Mouse (Mus musculus) heart, postnatal 36 days (tissue): Measurements from ENCODE around the gene Rsu1. TPM values are rescaled to one million over a fixed set of nuclear protein-coding genes. Genes with fewer than 3 reads are reported as not detected.

Source experiments
- DNase-seq, 2 experiments: peaks; one replicate each; pipeline ENCODE4 v3.0.0; 2021 to 2022
- intact Hi-C: fragments of 180-260 bp; cut with DNase I; formaldehyde crosslinking; loops from one replicate; pipeline ENCODE4 v1.15.1; 2025
- total RNA-seq, 2 experiments: library from RNA; stranded (reverse); gene quantifications; 2 replicates each; pipeline ENCODE4 v1.2.3; 2021

Gene Rsu1
- total RNA-seq, 2 experiments from 2014 or later: 52.3 to 56.0 TPM

DNA sequence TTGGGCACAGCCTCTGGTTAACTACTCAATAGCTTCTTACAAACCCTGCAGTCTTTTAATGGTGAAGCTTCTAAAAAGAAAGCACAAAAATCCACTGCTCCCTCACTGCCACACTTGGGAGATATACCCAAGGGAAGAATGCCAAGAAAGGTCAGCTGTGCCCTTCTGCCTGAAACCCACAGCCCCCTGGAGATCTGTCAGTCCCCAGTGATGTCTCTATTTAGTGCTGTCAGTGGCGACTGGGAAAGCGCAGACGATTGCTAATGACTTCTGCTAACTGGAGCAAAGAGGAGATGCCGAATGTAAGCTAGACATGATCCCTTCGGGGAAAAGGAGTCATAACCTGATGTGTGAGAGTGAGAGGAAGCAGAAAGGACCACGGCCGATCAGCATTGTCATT is 96.8 kb downstream of the Rsu1 start:
- no peak for DNase-seq
- intact Hi-C loops: no loop called here

DNA sequence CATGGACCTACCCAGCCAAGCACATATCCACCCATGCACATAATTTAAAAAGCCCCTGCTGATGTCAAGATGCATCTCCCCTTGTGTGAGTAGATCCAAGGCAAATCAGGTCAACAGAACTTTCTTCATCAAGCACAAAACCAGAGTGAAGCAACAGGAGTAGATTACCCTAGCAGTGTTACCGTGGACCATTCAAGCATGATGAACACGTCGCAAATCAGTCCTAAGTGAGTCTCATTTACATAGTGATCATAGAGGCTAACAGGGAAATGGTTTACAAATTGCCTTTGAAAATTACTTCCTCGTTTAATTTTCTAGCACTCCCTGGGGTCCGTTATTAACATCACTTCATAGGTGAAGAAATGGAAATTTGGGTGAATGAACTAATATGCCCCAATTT is 100.6 kb downstream of the Rsu1 start:
- DNase-seq: no peak
- intact Hi-C loops: no loop called here

DNA sequence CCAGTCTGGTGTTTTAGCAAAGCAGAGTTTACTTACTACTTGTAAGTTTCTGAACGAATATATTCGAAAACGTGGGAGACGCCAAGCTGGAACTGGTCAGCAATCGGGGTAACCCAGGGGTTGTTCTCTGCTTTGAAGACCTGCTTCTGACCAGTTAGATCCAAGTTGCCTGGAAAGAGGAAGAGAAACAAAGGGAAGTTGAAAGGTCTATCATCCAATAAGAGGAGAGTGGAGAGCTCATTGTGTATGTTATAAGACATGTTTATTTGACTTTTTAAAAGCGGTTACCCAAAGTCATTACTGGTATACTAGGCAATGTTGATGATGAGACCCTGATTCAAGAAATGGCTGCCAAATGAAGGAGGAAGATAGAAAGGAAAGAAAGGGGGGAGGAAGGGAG is 101.3 kb downstream of the Rsu1 start:
- intact Hi-C loops: no loop called here
- DNase-seq: no peak

DNA sequence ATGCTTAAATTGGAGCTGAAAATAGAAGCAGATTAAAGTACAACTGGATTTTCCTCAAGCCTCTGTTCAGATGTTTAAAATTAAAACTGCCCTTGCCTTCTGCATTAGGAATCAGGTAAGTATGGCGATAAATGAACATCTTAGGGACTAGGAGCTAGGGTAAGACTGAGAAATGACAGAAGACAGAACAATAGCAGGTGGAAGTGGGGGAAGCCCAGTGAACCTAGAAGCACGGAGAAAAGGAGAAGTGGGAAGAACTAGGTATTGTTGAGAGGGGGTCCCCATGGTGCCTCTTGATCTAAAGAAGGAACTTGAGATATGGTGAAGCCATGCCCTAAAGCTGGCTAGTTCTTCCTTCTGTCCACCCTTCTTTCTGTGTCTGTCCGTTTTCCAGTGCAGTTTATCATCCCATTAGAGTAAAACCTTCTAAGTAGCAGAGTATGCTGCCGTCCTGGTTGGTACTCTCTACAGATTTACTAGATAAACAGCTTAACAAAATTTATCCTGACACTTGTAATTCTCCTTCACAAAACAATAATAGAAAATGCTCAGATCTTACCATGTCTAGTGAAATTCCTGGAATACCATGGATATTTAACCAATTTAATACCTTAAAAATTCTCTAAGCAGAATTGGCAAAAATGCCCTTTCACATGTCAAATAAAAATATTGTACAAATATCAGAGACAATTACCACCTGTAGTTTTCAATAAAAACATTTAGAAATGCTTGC is 101.9 kb downstream of the Rsu1 start:
- intact Hi-C loops: no loop called here

DNA sequence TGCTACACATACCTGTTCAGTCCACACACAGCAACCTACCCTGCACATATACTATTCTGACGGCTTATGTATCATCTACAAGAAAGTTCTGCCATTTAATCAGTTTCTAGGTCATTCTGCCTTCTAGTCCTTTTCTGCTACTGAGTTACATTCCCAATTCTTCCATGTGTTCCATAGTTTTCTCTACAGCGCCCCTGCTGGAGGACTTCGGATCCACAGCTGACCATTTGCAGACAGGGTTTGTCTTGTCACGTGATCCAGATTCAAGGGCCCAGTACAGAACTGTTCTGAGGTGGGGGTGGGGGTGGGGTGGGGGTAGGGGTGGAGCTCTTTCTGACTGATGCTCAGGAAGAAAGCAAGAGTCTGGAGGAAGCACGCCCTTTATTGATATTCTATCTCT is 102.5 kb downstream of the Rsu1 start:
- intact Hi-C loops: no loop called here
- peak; percentile 21 to 41 for DNase-seq

More for the DNA sequence above, 101.9 kb downstream of the Rsu1 start:
- no peak for DNase-seq

DNA sequence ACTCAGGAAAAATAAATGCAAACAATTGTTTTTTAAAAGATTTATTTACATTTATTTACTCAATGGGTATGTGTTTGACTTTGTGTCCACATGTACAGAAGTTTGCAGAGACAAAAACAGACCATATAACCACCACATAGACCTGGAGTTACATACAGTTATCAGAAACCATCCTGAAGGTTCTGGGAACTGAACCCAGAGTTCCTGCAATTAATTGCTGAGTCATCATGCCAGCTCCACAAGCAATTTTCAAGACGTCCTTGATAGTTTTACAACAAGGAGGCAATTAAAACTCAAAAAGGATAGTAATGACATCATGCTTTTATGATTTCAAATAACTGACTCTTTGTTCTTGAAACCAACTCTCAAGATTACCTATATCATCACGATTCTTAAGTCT is 109.5 kb downstream of the Rsu1 start:
- intact Hi-C loops: no loop called here
- DNase-seq: no peak

DNA sequence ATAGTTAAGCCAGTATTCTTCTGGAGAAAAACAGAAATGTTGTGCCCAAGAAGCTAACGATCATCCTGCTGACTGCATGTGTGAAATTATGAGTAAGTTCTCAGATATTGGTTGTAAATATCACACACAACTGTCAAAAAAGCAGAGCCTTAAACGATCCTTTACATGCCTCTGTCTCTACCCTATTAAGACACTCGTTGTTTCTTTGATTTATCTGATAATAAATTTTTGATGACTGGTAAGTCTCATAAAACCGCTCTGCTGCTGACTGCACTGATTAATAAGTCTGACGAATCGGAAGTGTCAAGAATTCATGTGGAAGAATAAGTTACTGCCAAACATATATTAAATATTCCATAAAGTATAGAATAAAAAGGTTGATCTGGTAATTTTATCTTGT is 126.0 kb downstream of the Rsu1 start:
- intact Hi-C loops: no loop called here
- DNase-seq: no peak

DNA sequence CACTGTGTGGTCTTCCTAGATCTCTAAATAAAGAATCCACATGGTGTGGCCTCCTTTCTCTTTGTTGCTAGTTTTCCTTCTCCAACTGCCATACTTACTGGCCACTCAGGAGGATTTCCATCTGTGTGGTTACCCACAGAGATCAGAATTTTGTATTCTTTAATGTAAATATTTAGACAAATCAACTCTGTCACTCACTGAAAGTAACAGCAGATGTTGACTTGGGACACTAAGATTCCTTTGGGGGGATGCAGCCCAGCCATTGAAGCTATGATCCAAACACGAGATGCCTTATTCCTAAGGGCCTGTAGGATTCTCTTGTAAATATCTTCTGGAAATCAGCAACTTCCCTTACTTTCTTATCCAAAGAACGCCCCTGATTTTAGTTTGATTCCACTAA is 136.3 kb downstream of the Rsu1 start:
- intact Hi-C loops: no loop called here

DNA sequence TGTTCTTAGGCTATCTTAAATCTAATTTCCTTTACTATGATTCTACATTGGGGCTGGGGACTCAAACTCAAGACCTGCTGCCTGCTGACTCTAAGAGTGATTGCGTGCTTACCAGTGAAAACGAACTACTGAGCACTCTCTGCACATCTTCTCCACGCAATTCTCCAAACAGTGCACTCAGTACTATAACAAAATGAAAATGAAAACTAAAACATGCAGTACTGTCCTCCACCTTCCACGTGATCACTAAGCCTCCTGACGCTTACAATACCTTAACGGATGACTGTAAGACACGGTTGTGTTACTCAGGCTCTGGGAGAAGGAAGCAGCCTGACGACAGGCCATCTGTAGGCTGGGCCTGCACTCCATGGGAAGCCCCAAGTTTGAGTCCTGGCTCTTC is 138.4 kb downstream of the Rsu1 start:
- no peak for DNase-seq
- intact Hi-C loops: no loop called here

More for the DNA sequence above, 136.3 kb downstream of the Rsu1 start:
- no peak for DNase-seq

DNA sequence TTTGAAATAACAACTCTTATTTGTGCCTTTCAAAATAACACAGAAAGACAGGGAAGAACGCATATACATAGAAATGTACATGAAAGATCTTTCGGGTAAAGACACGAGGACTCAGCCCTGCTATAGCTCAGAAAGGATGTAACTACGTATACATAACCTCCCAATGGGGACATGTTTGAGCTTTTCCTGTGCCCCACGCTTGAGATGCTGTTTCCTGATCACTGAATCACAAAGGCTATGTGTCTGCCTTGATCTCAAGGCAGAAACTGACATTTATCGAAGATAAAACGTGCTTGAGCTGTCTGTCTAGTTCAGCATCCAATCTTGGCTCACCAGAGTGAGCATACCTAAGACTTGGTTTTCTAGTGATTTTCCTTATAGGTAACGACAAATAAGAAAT is 138.8 kb downstream of the Rsu1 start:
- intact Hi-C loops: no loop called here
- no peak for DNase-seq

DNA sequence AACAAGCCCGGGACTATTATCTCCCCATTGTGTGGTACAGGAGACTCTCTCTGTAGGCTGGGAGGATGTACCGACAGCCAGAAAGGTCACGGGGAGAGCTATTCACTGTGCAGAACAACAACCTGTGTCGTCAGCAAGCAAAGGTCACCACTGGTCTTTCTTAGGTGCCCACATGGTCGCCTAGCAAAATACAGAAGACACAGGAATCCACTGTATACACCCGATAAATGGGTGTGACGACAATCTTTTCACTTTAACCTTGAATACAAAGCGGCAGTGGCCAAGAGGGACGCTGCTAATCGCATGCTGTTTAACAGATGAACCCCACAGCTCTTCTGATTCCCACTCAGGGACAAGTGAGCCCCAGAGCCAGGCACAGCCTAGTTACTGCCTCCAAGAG is 141.4 kb downstream of the Rsu1 start:
- intact Hi-C loops: no loop called here
- DNase-seq: no peak

DNA sequence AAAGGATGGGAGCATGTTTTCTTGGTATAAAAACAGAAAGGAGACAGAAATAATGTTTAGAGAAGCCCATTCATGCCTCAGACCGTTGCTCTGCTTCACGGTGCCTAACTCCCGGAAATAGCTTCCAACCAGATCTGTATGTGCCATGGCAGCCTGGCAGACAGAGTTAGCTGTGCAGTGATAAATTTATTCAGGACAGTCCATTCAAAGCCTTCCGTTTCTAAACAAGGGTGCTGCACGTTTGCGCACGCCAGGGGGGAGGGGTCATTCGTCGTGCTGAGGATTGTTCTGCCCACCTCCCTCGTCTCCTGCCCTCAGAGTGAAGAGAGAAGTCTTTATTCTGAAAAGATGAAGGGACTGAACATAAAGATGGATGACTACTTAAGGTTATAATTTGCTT is 141.9 kb downstream of the Rsu1 start:
- intact Hi-C loops: no loop called here
- no peak for DNase-seq

DNA sequence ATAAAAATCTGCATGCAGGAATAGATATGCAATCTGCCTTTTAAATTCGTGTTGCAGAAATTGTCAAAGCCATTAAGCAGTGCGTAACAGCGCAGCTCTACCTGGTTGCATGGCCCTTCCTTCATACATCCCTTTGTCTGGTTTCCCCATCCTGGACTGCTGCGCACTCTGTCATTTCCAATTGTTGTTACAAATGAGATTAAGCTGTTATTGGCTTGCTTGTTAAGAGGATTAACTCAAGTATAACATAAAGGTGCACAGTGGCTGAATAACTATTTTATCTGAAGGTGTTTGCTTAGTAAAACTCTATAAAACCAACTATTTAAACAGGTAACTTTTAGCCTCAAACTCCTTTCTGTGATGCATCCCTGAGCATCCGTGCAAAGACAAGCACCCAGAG is 150.8 kb downstream of the Rsu1 start:
- no peak for DNase-seq
- intact Hi-C loops: no loop called here

DNA sequence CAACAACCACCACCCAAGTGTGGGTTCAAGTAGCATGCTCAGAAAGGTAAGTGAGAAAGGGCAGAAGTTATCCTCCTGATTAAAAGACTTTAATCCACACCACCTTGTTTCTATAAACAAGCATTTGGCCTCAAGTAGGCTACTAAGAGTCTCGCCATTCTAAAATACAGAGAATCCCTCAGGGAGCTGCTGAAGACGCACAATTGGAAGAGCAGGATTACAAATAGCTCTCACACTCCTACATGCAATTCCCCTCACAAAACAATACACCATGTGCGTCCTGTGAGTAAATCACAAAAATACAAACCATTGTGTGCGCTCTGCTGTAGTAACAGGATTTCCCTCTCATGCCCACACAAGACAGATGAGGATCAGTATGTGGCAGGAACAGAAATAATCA is 153.3 kb downstream of the Rsu1 start:
- intact Hi-C loops: no loop called here
- no peak for DNase-seq

DNA sequence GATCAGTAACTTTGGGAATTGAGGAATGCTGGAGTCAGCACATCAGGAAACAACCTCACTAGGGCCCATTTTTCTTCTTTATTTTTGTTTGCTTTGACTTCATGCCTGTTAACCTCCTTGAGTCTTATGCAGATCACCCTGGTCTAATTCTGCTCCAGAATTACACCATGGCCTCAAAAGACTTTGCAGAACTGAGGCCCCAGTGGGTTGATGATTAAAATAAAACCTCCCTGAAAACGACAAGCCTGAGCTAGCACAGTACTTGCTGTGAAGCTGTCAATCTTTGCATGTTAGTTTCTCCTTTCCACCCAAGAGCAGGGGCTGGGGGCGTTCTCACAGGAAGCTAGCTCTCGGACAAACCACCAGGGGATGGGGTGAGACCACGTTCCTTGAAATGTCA is 164.7 kb downstream of the Rsu1 start:
- no peak for DNase-seq
- intact Hi-C loops: no loop called here

DNA sequence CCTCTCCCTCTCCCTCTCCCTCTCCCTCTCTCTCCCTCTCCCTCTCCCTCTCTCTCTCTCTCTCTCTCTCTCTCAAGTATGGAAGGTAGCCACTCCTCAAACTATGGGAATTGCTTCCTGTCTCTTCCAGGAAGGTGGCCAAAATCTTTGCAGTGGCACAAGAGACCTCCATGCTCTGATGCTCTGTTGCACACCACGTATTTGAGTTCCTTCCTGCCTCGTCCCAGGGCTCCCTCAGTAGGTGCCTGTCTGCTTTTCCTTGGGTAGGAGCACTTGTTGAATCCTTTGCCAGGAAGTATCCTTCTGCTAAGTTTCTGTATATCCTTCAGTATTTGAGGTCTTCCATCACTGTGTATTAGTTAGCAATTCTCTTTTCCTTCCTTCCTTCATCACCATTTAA is 166.8 kb downstream of the Rsu1 start:
- no peak for DNase-seq
- intact Hi-C loops: no loop called here

DNA sequence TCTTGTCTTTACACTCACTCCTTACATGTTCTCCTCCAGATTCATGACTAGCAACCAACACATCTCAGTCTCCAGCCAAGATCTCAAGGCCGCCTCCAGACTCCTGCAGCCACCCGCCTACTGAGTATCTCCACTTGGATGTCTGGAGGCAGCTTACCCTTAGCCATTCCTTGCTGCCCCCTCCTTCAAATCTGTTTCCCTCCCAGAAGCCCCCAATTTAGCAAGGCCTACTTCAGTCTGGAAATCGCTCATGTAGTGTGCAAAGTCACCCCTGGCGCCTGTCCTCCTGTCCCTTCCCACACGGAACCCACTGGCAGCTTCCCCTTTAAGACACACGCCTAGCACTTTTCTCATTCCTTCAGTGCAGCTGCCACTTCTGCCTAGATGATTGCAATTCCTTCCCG is 167.4 kb downstream of the Rsu1 start:
- no peak for DNase-seq

DNA sequence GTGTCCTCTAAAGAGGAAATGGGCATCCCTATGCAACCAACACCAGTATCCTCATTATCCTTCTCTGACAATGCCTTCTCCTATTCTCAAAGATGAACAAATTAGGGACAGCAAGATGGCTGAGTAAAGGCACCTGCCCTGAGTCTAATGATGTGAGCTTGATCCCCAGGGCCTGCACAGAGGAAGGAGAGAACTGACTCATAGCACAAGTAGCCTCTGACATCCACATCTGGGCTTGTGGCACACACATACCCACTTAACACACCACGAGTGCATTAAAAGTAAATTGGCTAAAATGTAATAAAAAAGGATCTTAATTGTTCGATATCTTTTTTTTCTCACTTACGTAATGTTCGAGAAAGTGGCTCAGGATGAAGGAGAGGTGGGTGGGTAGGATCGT is 177.2 kb downstream of the Rsu1 start:
- no peak for DNase-seq
- intact Hi-C loops: no loop called here

More for the DNA sequence above, 167.4 kb downstream of the Rsu1 start:
- intact Hi-C loops: no loop called here

DNA sequence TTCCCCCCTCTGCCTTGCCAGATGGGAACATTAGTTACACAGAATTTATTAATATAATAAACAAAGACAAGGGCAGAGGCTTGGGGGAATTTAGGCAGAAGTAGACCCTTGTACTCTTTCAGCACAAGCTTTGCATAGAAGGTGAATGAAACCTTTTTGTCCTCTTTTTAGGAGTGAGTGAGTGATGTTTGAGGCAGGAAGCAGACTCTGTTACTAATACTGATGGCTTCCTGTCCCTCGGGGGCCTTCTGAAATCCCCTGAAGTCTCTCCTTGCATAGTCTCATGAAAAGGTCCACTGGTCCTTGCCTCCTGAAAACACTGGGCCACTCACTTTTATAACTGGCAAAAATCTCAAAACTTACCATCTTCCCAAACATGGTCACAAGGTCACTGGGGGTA is 177.6 kb downstream of the Rsu1 start:
- intact Hi-C loops: no loop called here
- DNase-seq: no peak

DNA sequence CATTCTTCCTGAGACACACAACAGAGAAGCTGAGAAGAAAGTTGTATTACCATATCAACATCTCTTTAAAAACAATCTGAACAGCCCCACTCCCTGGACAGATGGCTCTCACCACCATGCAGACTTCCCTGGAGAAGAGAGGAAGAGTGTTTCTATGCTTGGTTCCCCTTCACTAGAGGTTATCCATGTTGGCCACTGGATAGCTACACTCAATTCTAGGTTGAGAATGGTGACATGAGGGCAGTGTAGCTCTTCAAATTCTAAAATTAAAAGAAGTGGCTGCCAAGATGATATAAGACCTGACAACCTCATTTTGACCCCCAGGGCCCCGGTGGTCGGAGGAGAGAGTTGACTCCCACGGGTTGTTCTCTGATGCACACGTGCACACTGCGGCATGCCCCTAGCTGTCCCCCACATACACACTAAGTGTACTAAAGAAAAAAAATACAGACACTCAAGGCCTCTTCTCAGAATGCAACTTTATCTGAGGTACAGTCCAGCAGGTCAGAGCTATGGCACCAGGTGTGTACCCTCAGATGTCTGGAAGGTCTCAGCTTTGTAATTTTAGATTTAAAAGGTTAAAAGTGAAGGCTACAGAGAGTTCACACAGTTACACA is 179.7 kb downstream of the Rsu1 start:
- no peak for DNase-seq
- intact Hi-C loops: no loop called here

DNA sequence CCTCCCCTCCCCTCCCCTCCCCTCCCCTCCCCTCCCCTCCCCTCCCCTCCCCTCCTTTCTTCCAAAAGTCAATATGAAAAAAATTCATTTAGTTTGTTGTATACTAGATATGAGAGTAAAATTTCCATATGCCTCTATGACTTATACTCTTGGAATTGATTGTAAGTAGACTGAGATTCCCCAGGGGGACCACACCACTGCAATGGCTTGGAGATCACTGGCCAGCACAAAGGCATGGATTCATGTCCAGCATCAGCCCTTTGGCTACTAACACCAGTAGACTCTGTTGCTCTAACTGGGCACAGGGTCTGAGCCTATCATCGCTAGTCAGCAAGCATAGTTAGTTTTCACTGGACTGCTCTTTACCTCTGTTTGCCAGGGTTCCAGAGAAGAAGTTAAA is 180.4 kb downstream of the Rsu1 start:
- intact Hi-C loops: no loop called here
- DNase-seq: no peak

DNA sequence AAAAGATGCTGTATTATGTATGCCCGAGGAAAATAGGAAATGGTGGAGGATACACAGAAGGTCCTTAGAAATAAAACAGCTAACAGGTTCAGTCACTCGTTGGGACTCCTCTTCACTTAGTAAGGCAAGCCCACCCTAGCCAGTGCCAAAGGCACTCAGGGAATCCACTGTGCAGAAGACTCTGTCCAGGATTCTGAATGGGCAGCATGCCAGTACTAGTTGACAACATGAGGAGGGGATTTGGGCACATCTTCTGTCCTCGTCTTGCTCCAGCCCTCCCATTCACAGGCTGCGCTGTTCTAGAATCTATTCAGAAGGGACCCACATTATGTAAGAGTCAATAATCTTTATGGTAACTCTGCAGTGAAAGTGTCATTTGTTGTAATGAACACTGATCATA is 181.4 kb downstream of the Rsu1 start:
- intact Hi-C loops: no loop called here
- no peak for DNase-seq

DNA sequence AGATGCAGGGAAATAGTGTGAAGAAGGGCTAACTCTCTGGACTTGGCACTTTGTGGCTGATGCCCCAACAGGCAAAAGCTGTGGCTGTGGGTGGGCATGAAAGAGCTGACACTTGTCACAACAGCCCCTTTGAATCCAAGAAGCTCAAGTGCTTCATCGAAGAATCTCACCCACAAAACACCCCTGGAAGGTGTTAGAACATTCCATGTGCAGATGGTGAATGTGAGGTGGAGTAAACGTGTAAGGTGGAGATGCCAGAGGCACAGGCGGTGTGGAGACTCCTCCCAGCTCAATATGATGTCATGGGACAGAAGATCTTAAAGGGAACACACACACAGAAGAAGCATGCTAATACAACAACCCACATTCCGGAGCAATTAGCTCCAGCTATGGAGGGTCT is 182.9 kb downstream of the Rsu1 start:
- intact Hi-C loops: no loop called here
- DNase-seq: no peak
